Mouse (Mus musculus) CH12.LX (cell line): ENCODE results near the gene Oas2.

Source experiments
- CTCF ChIP-seq, 2 experiments: IDR thresholded peaks in 1 of 2; conservative IDR thresholded peaks in 1 of 2; 2 replicates each; pipeline ENCODE4 v1.5.1; 2011 to 2012; ENCODE audit warnings: low read depth in 2 of 2, low read length in 2 of 2, improper control_type of control experiment in 1 of 2, inconsistent platforms in 1 of 2, mild to moderate bottlenecking in 1 of 2, moderate library complexity in 1 of 2
- EP300 ChIP-seq: IDR thresholded peaks from 2 replicates; pipeline ENCODE4 v1.6.1; 2011; ENCODE audit warnings: low read length, improper control_type of control experiment
- HCFC1 ChIP-seq: IDR thresholded peaks from 2 replicates; pipeline ENCODE4 v1.6.1; 2012; ENCODE audit warnings: low read depth, mild to moderate bottlenecking, inconsistent platforms, low read length, improper control_type of control experiment
- MAFK ChIP-seq: IDR thresholded peaks from 2 replicates; pipeline ENCODE4 v1.6.1; 2011; ENCODE audit warnings: low read length, improper control_type of control experiment; ENCODE audit not compliant: insufficient replicate concordance
- MEF2A ChIP-seq: IDR thresholded peaks from 2 replicates; pipeline ENCODE4 v1.6.1; 2014; ENCODE audit warnings: low read depth, mild to moderate bottlenecking, inconsistent platforms, low read length, improper control_type of control experiment, borderline replicate concordance
- POLR2A ChIP-seq: IDR thresholded peaks from 2 replicates; pipeline ENCODE4 v1.6.1; 2011; ENCODE audit warnings: low read depth, mild to moderate bottlenecking, improper control_type of control experiment, low read length
- TCF12 ChIP-seq: IDR thresholded peaks from 2 replicates; pipeline ENCODE4 v1.6.1; 2014; ENCODE audit warnings: low read depth, mild to moderate bottlenecking, inconsistent platforms, low read length, improper control_type of control experiment
- UBTF ChIP-seq: IDR thresholded peaks from 2 replicates; pipeline ENCODE4 v1.6.1; 2012; ENCODE audit warnings: low read depth, mild to moderate bottlenecking, inconsistent platforms, low read length, improper control_type of control experiment, moderate library complexity

GRCm38 (mm10) chr5:120706976-120707375 is 42.7 kb downstream of the Oas2 start:
- no peak for TF ChIP-seq HCFC1
- TF ChIP-seq CTCF (conservative IDR thresholded peaks at IDR 0.05 in 1 of 2, IDR thresholded peaks at IDR 0.05 in 1 of 2; ENCODE audit: low read depth in 2 of 2, low read length in 2 of 2), result no peak
- TF ChIP-seq POLR2A, result no peak; the same call in 1 of the 2 replicates
- TF ChIP-seq EP300, result no peak
- TF ChIP-seq MEF2A, result no peak
- TF ChIP-seq TCF12, result no peak
- no peak for TF ChIP-seq MAFK
- no peak for TF ChIP-seq UBTF
